Mouse (Mus musculus) embryonic facial prominence, embryonic 13.5 days (tissue): ENCODE data around the gene Cfap99. TPM values are rescaled to one million over a fixed set of nuclear protein-coding genes. Genes with fewer than 3 reads are reported as not detected.
A peak's percentile ranks its signal among the peaks of the same experiment; 100 is the strongest.

Experiments used
- ATAC-seq: fragments of 200-750 bp; cut with Nextera tagmentation; 2 replicates; pipeline ENCODE4 v1.8.0; 2017; ENCODE audit warnings: low read depth; ENCODE audit not compliant: insufficient number of reproducible peaks, insufficient read depth, low FRiP score, low TSS enrichment
- H3K27ac ChIP-seq: fragments of 300-500 bp; sonication (generic); 2 replicates; pipeline ENCODE4 v1.5.1; 2015; ENCODE audit warnings: moderate library complexity, mild to moderate bottlenecking, inconsistent platforms
- H3K27me3 ChIP-seq: fragments of 300-500 bp; sonication (generic); 2 replicates; pipeline ENCODE4 v1.6.1; 2015; ENCODE audit warnings: mild to moderate bottlenecking, inconsistent platforms
- H3K36me3 ChIP-seq: fragments of 300-500 bp; sonication (generic); 2 replicates; pipeline ENCODE4 v1.6.1; 2015; ENCODE audit warnings: mild to moderate bottlenecking, inconsistent platforms
- H3K4me1 ChIP-seq: fragments of 300-500 bp; sonication (generic); 2 replicates; pipeline ENCODE4 v1.6.1; 2015; ENCODE audit warnings: inconsistent platforms
- H3K4me2 ChIP-seq: fragments of 300-500 bp; sonication (generic); 2 replicates; pipeline ENCODE4 v1.6.1; 2015; ENCODE audit warnings: moderate library complexity, mild to moderate bottlenecking, inconsistent platforms
- H3K4me3 ChIP-seq: fragments of 300-500 bp; sonication (generic); 2 replicates; pipeline ENCODE4 v1.5.1; 2015; ENCODE audit warnings: mild to moderate bottlenecking, inconsistent platforms
- H3K9ac ChIP-seq: fragments of 300-500 bp; sonication (generic); 2 replicates; pipeline ENCODE4 v1.6.1; 2015; ENCODE audit warnings: mild to moderate bottlenecking, inconsistent platforms
- H3K9me3 ChIP-seq: fragments of 300-500 bp; sonication (generic); 2 replicates; pipeline ENCODE4 v1.6.1; 2016; ENCODE audit warnings: inconsistent platforms
- WGBS: fragments of 180-500 bp; shearing (Covaris S2); methylation state at CpG from one replicate; pipeline ENCODE4 v1.1.7; 2015; ENCODE audit warnings: mixed read lengths; 5-methylcytosine and 5-hydroxymethylcytosine counted together
- polyA plus RNA-seq: library from polyadenylated mRNA; unstranded; fragments of >200 nt; fragmentation: Nextera tagmentation; extraction: Ambion mirVana; gene quantifications from 2 replicates; pipeline ENCODE4 v1.2.1, GENCODE M21; 2015

The Cfap99 gene
- polyA plus RNA-seq, 1 experiment from 2014 or later, result not detected

DNA sequence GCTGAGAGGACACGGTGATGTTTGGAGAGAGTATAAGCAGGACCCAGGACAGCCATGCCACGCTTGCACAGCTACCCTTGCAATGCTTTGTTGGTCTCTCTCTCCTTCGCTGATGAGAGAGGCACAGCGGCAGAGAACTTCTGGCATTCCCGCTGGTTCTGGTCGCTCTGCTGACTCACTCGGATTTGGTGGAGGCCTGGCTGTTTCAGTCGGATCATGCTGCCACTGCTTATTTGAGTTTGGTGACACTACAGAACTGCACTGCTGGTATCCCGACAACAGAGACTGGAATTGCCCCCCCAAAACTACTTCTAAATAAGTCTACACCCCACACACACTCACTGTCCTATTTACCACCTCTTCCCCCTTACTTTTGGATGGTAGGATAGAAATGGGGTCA, 9.2 kb upstream of the Cfap99 start:
- H3K4me1 ChIP-seq, result peaks cover 7% of the 10 kb centered on the region; the same call in 1 of the 2 replicates
- H3K36me3 ChIP-seq, result no peaks in the 10 kb centered on the region
- no peak overlapping the region for H3K9ac ChIP-seq
- no peak for ATAC-seq
- 88% methylated on average over 9 of the region's 9 CpGs for WGBS
- peaks cover 14% of the 10 kb centered on the region for H3K27me3 ChIP-seq
- no peaks in the 10 kb centered on the region for H3K9me3 ChIP-seq
- no peak overlapping the region for H3K4me3 ChIP-seq
- no peak overlapping the region for H3K27ac ChIP-seq
- H3K4me2 ChIP-seq, result no peak overlapping the region

- no peak overlapping the region for H3K27ac ChIP-seq
Observed at GRCm38 (mm10) chr5:34280976-34281375, 7.4 kb upstream of the Cfap99 start.

GRCm38 (mm10) chr5:34283355-34283754, 5.0 kb upstream of the Cfap99 start:
- Histone ChIP-seq H3K9ac (no peak overlapping the region), H3K4me3 (no peak overlapping the region), H3K27ac (no peak overlapping the region), H3K27me3 (peaks cover 54% of the 10 kb centered on the region), H3K36me3 (no peaks in the 10 kb centered on the region), H3K4me2 (no peak overlapping the region), H3K4me1 (peaks cover 24% of the 10 kb centered on the region), H3K9me3 (no peaks in the 10 kb centered on the region)
- no peak for ATAC-seq
- 80% methylated on average over 5 of the region's 5 CpGs for WGBS

More at GRCm38 (mm10) chr5:34280976-34281375, 7.4 kb upstream of the Cfap99 start:
- Histone ChIP-seq H3K4me2 (no peak overlapping the region), H3K4me1 (0 out of 2 replicates have a peak, but pooled peaks cover 7% of the 10 kb centered on the region), H3K27me3 (peaks cover 30% of the 10 kb centered on the region), H3K36me3 (no peaks in the 10 kb centered on the region), H3K9ac (no peak overlapping the region), H3K4me3 (no peak overlapping the region), H3K9me3 (no peaks in the 10 kb centered on the region)
- whole genome bisulfite sequencing, result 60% methylated on average over 7 of the region's 7 CpGs
- ATAC-seq, result no peak

DNA sequence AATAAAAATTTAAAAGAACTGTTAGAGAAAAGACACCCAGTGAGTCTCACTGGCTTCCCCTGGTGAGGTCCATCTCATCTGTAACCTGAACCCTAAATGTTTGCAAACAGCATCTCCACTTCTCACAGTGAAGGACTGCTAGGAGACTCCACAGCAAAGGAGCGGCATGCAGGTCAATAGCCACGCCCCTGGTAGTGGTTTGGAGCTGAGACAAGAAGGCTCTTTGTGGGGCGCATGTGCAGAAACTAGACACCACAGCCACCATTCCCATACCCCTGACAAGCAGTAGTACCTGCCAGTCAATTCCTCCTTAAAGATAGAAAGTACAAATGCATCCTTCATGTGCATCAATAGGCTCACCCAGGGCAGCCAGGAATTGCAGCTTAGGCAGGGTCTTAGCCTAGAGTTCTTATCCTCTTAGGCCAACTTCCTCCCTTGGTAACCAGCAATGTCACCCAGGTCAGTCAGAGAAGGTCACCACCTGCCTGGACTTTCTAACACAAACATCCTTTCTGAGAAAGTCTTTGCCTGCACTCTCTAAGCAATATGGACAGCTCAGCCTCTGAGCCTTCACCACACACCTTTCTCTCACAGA, 4.1 kb upstream of the Cfap99 start:
- Histone ChIP-seq H3K9me3 (no peaks in the 10 kb centered on the region), H3K27me3 (peaks cover 62% of the 10 kb centered on the region), H3K36me3 (no peaks in the 10 kb centered on the region), H3K4me2 (no peak overlapping the region), H3K27ac (no peak overlapping the region), H3K4me1 (peaks cover 24% of the 10 kb centered on the region), H3K4me3 (no peak overlapping the region), H3K9ac (no peak overlapping the region)
- ATAC-seq, result no peak
- WGBS, result 30% methylated on average over 3 of the region's 3 CpGs

DNA sequence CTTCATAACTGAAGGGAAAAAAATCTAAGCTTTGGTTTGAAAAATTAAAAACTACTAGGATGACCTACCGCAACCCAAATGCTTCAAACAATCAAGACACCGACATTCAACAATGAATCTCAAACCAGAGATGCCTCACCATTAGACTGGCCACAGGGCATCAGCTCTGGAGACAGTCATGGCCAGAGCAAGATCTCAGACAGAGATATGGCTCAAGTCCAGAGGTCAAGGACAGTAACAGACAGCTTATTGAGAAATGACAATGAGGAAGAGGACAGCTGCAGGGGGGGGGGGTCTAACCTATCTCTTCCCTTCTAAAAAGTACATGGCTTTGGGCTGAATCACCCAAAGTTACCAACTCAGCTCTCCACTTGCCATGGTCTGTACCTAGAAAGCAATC, 3.1 kb upstream of the Cfap99 start:
- no peak overlapping the region for H3K9ac ChIP-seq
- H3K4me2 ChIP-seq, result no peak overlapping the region
- H3K4me1 ChIP-seq, result peaks cover 24% of the 10 kb centered on the region
- H3K27ac ChIP-seq, result no peak overlapping the region
- ATAC-seq, result no peak
- H3K4me3 ChIP-seq, result no peak overlapping the region
- H3K27me3 ChIP-seq, result peaks cover 71% of the 10 kb centered on the region
- 85% methylated on average over 2 of the region's 2 CpGs for WGBS
- H3K36me3 ChIP-seq, result no peaks in the 10 kb centered on the region
- H3K9me3 ChIP-seq, result no peaks in the 10 kb centered on the region

DNA sequence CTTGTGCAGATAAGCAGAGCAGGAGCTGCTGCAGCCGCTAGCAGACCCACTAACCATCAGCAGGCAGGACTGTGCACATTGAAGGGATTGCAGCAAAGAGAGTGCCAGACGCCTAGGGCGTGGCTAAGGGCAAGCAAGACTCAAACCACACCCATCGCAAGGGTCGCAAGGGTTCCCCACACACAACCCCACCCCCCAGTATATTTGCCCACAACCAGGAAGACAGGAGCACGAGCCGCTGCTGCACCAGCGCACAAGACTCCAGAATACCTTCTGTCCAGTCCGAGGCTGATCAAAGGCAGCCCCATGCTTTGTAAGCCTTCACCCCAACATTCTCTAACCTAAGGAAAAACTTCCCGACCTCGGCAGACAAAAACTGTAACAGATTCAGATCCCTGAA, 1.9 kb upstream of the Cfap99 start:
- Histone ChIP-seq H3K27ac (no peak overlapping the region), H3K27me3 (peaks cover 71% of the 10 kb centered on the region), H3K9ac (no peak overlapping the region), H3K4me1 (peaks cover 24% of the 10 kb centered on the region), H3K4me3 (peak overlapping the region; percentile 65), H3K9me3 (no peaks in the 10 kb centered on the region), H3K36me3 (no peaks in the 10 kb centered on the region), H3K4me2 (peak overlapping the region; percentile 97)
- WGBS, result 2% methylated on average over 11 of the region's 11 CpGs
- no peak for ATAC-seq

- H3K27me3 ChIP-seq, result peaks cover 70% of the 10 kb centered on the region
- H3K27ac ChIP-seq, result no peak overlapping the region
- no peaks in the 10 kb centered on the region for H3K36me3 ChIP-seq
- H3K4me2 ChIP-seq, result peak overlapping the region; percentile 97
- ATAC-seq, result no peak
- H3K9ac ChIP-seq, result peak overlapping the region; percentile 32; the same call in 1 of the 2 replicates
- H3K4me1 ChIP-seq, result peaks cover 24% of the 10 kb centered on the region
- peak overlapping the region; percentile 65 for H3K4me3 ChIP-seq
- H3K9me3 ChIP-seq, result no peaks in the 10 kb centered on the region
- WGBS, result under 1% methylated on average over 54 of the region's 54 CpGs
Observed at GRCm38 (mm10) chr5:34287001-34287837, 1.2 kb upstream of the Cfap99 start.

- H3K9ac ChIP-seq, result peak overlapping the region; percentile 69
- 1% methylated on average over 18 of the region's 18 CpGs for WGBS
- H3K4me2 ChIP-seq, result peak overlapping the region; percentile 97
- no peaks in the 10 kb centered on the region for H3K9me3 ChIP-seq
- H3K36me3 ChIP-seq, result no peaks in the 10 kb centered on the region
- peak overlapping the region; percentile 65 for H3K4me3 ChIP-seq
- peaks cover 22% of the 10 kb centered on the region for H3K4me1 ChIP-seq
- peaks cover 66% of the 10 kb centered on the region for H3K27me3 ChIP-seq
- no peak overlapping the region for H3K27ac ChIP-seq
- no peak for ATAC-seq
Observed at GRCm38 (mm10) chr5:34287838-34288145, 608 bp upstream of the Cfap99 start.

DNA sequence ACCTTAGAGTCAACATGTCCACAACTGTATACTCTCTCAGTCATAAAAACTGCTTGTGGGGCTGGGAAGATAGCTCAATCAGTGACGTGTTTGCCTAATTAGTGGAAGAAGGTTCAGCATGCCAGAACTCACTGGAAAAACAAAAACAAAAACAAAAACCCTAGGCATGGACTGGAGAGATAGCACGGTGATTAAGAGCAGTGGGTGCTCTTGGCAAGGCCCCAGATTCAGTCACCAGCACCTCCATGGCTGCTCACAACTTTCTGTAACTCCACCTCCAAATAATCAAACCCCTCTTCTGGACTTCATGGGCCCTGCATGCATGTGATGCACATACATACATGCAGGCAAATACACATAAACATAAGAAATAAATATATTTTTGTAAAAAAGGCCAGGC, 886 bp downstream of the Cfap99 start:
- Histone ChIP-seq H3K27ac (no peak overlapping the region), H3K4me3 (no peak overlapping the region), H3K4me1 (peaks cover 17% of the 10 kb centered on the region), H3K27me3 (peaks cover 56% of the 10 kb centered on the region), H3K9ac (no peak overlapping the region), H3K9me3 (no peaks in the 10 kb centered on the region), H3K36me3 (no peaks in the 10 kb centered on the region), H3K4me2 (no peak overlapping the region)
- ATAC-seq, result no peak
- 52% methylated on average over 2 of the region's 2 CpGs for WGBS

- Histone ChIP-seq H3K27me3 (peaks cover 17% of the 10 kb centered on the region), H3K36me3 (no peaks in the 10 kb centered on the region), H3K9ac (no peak overlapping the region), H3K4me2 (no peak overlapping the region), H3K4me3 (no peak overlapping the region), H3K27ac (no peak overlapping the region), H3K9me3 (no peaks in the 10 kb centered on the region), H3K4me1 (no peaks in the 10 kb centered on the region)
- WGBS, result 81% methylated on average over 6 of the region's 6 CpGs
- no peak for ATAC-seq
Observed at GRCm38 (mm10) chr5:34293363-34293762, 5.0 kb downstream of the Cfap99 start.

GRCm38 (mm10) chr5:34294696-34295095, 6.3 kb downstream of the Cfap99 start:
- ATAC-seq, result no peak
- Histone ChIP-seq H3K36me3 (no peaks in the 10 kb centered on the region), H3K27ac (no peak overlapping the region), H3K4me2 (no peak overlapping the region), H3K4me1 (no peaks in the 10 kb centered on the region), H3K9me3 (no peaks in the 10 kb centered on the region), H3K4me3 (no peak overlapping the region), H3K27me3 (peaks cover 5% of the 10 kb centered on the region), H3K9ac (no peak overlapping the region)
- 40% methylated on average over 2 of the region's 2 CpGs for WGBS

DNA sequence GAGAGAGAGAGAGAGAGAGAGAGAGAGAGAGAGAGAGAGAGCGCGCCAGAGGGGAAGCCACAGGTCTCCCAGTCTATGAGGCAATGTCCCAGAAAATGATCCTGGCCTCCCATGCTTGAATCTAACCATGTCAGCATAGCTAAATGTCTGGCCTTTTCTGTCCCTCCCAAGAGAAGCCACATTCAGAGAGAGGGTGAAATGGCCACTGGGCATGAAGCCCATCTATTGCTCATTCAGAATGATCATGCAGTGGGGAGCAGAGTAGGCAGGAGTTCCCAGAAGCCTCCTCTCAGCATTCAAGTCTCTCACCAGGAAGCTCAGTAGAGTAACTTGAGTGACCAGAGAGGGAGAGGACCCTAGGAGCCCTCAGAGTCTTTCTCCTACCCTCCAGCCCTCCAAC, 6.7 kb downstream of the Cfap99 start:
- H3K9ac ChIP-seq, result no peak overlapping the region
- H3K27me3 ChIP-seq, result peaks cover under 1% of the 10 kb centered on the region
- H3K4me2 ChIP-seq, result no peak overlapping the region
- H3K4me3 ChIP-seq, result no peak overlapping the region
- no peak overlapping the region for H3K27ac ChIP-seq
- 100% methylated on average over 2 of the region's 2 CpGs for WGBS
- no peaks in the 10 kb centered on the region for H3K36me3 ChIP-seq
- ATAC-seq, result no peak
- no peaks in the 10 kb centered on the region for H3K9me3 ChIP-seq
- no peaks in the 10 kb centered on the region for H3K4me1 ChIP-seq
